ENCODE assay signal across 15 mouse cellular contexts in genomic region chr1:134418414-134418975, GRCm38 (mm10). TPM values are rescaled to one million over a fixed set of nuclear protein-coding genes. Genes with fewer than 3 reads are reported as not detected.
A peak's percentile ranks its signal among the peaks of the same experiment; 100 is the strongest.
DNase-seq lines count a peak whose midpoint lies in the region; ATAC-seq and TF ChIP-seq lines count a peak whose summit lies in the region.
"Had no signal": no experiment of that assay in that cellular context is flagged by ENCODE, and none has a peak within 500 bp of the region (broad histone marks: within the 10 kb centered on the region; RNA-seq: fewer than 3 reads in every experiment).

No protein-coding gene starts in this region.

- H3K9me3 ChIP-seq in heart, embryonic 13.5 days, result no peaks in the 10 kb centered on the region
- H3K9me3 ChIP-seq in ES-Bruce4 (replicated peaks; ENCODE audit: control insufficient read depth, insufficient read depth, low read length, poor library complexity, severe bottlenecking), result no peaks in the 10 kb centered on the region
- no peaks in the 10 kb centered on the region for H3K9me3 ChIP-seq in liver, embryonic 11.5 days (ENCODE audit: control insufficient read depth, low read length)
- H3K9me3 ChIP-seq: midbrain, embryonic 12.5 days; neural tube, embryonic 12.5 days had no signal

- H3K4me3 ChIP-seq in heart, embryonic 13.5 days, result peak overlapping the region; percentile 94; the same call in 1 of the 2 replicates
- H3K4me3 ChIP-seq in ES-Bruce4 (ENCODE audit: low read depth, low read length), result no peak overlapping the region
- H3K4me3 ChIP-seq in liver, embryonic 11.5 days (ENCODE audit: low read depth, low read length), result no peak overlapping the region; the same call in 1 of the 2 replicates
- H3K4me3 ChIP-seq: midbrain, embryonic 12.5 days; neural tube, embryonic 12.5 days had no signal

- no peaks in the 10 kb centered on the region for H3K27me3 ChIP-seq in heart, embryonic 13.5 days (replicated peaks)
- H3K27me3 ChIP-seq in ES-Bruce4 (ENCODE audit: control insufficient read depth, insufficient read depth, low read length, poor library complexity, severe bottlenecking), result no peaks in the 10 kb centered on the region
- H3K27me3 ChIP-seq in liver, embryonic 11.5 days (replicated peaks; ENCODE audit: control insufficient read depth, insufficient read depth, low read length), result no peaks in the 10 kb centered on the region
- H3K27me3 ChIP-seq: midbrain, embryonic 12.5 days; neural tube, embryonic 12.5 days had no signal

- H3K4me2 ChIP-seq in heart, embryonic 13.5 days, result peak overlapping the region; percentile 85
- peak overlapping the region; percentile 87 for H3K4me2 ChIP-seq in liver, embryonic 11.5 days
- H3K4me2 ChIP-seq: midbrain, embryonic 12.5 days had no signal

- no peak for TF ChIP-seq CTCF in ES-Bruce4 (IDR thresholded peaks at IDR 0.05; ENCODE audit: low read depth, low read length)

- no peak for TF ChIP-seq EP300 in ES-Bruce4 (IDR thresholded peaks at IDR 0.05; ENCODE audit: insufficient read depth, low read depth, low read length)

- peaks cover 80% of the 10 kb centered on the region for H3K4me1 ChIP-seq in heart, embryonic 13.5 days
- H3K4me1 ChIP-seq in ES-Bruce4 (ENCODE audit: control insufficient read depth, insufficient read depth, low read length), result peaks cover 6% of the 10 kb centered on the region
- peaks cover 67% of the 10 kb centered on the region for H3K4me1 ChIP-seq in liver, embryonic 11.5 days (replicated peaks; ENCODE audit: control insufficient read depth, insufficient read depth, low read length)

- peak overlapping the region; percentile 65 for H3K9ac ChIP-seq in heart, embryonic 13.5 days
- H3K9ac ChIP-seq in ES-Bruce4 (ENCODE audit: low read depth, poor library complexity, severe bottlenecking), result peak overlapping the region; percentile 31
- no peak overlapping the region for H3K9ac ChIP-seq in liver, embryonic 11.5 days (ENCODE audit: low read depth, low read length)
- H3K9ac ChIP-seq: forebrain, postnatal 0 days; midbrain, embryonic 12.5 days; neural tube, embryonic 12.5 days had no signal

- H3K27ac ChIP-seq in heart, embryonic 13.5 days (replicated peaks), result peak overlapping the region; percentile 76
- peak overlapping the region; percentile 84 for H3K27ac ChIP-seq in ES-Bruce4 (ENCODE audit: insufficient read depth, low read length)
- peak overlapping the region; percentile 42; the same call in 1 of the 2 replicates for H3K27ac ChIP-seq in liver, embryonic 11.5 days (ENCODE audit: low read depth, low read length)
- H3K27ac ChIP-seq: midbrain, embryonic 12.5 days; neural tube, embryonic 12.5 days had no signal

- 56% methylated on average over 2 of the region's 2 CpGs for WGBS in heart, embryonic 13.5 days
- 51% methylated on average over 2 of the region's 2 CpGs for WGBS in liver, embryonic 11.5 days

- no peak for DNase-seq in heart, postnatal 25 days (ENCODE audit: low spot score)
- peak; percentile 38 for DNase-seq in 416B (ENCODE audit: low read depth)
- DNase-seq in liver, embryonic 11.5 days (ENCODE audit: low spot score), result no peak
- DNase-seq in urinary bladder, adult 18-20 months (ENCODE audit: low spot score in 2 of 2), result no peak
- DNase-seq: forebrain, postnatal 0 days; right cerebral cortex, adult 18-20 months had no signal

- no peak for TF ChIP-seq POLR2A in ES-Bruce4 (IDR thresholded peaks at IDR 0.05; ENCODE audit: insufficient read depth, low read length)

- H3K36me3 ChIP-seq in heart, embryonic 13.5 days, result peaks cover 11% of the 10 kb centered on the region
- H3K36me3 ChIP-seq in ES-Bruce4 (ENCODE audit: control insufficient read depth, insufficient read depth, low read length, poor library complexity, severe bottlenecking), result peaks cover 3% of the 10 kb centered on the region; the same call in 1 of the 2 replicates
- peaks cover 4% of the 10 kb centered on the region; the same call in 1 of the 2 replicates for H3K36me3 ChIP-seq in liver, embryonic 11.5 days (ENCODE audit: control insufficient read depth, insufficient read depth, low read length)

- ATAC-seq in heart, embryonic 13.5 days (ENCODE audit: extremely low read depth, insufficient number of reproducible peaks, low FRiP score, low TSS enrichment), result no peak
- no peak for ATAC-seq in liver, embryonic 11.5 days (replicated peaks; ENCODE audit: low FRiP score)
- no peak for ATAC-seq in inflammation-experienced regulatory T-cells, adult 6 months
- ATAC-seq: forebrain, postnatal 0 days; intestine, embryonic 16.5 days had no signal

- intact Hi-C loops in heart, postnatal 25 days (cut with DNase I), result loop anchor here (5.0 kb wide), 1 partner anchor 34 kb away; no protein-coding TSS in a partner anchor

RNA-seq across cellular contexts. Expression of gene Adipor1, which starts 3.3 kb away (rescaled TPM):
- polyA plus RNA-seq in heart, embryonic 13.5 days (2015; fragmentation: Nextera tagmentation; extraction: Ambion mirVana), result 133 and 134 TPM in 2 replicates
- total RNA-seq in heart, postnatal 25 days (2021), result 100 to 1,000 TPM; 140 TPM
- polyA plus RNA-seq in ES-Bruce4 (2011; ENCODE audit: insufficient read depth, insufficient read length, low read depth, missing spikeins), result 118 and 119 TPM in 2 replicates
- 91.7 and 99.2 TPM in 2 replicates for polyA plus RNA-seq in liver, embryonic 11.5 days (2014; fragmentation: Nextera tagmentation; extraction: Ambion mirVana)
- polyA plus RNA-seq in inflammation-experienced regulatory T-cells, adult 6 months (2017; shearing (Covaris generic)), result 10 to 100 TPM; 25.7 to 45.5 (median 33.0) TPM

RNA-seq across cellular contexts. Expression of gene Cyb5r1, which starts 13.1 kb away (rescaled TPM):
- polyA plus RNA-seq in heart, embryonic 13.5 days (2015; fragmentation: Nextera tagmentation; extraction: Ambion mirVana), result 37.8 and 44.7 TPM in 2 replicates
- total RNA-seq in heart, postnatal 25 days (2021), result 10 to 100 TPM; 25.3 to 25.5 TPM
- 70.8 and 81.3 TPM in 2 replicates for polyA plus RNA-seq in ES-Bruce4 (2011; ENCODE audit: insufficient read depth, insufficient read length, low read depth, missing spikeins)
- polyA plus RNA-seq in liver, embryonic 11.5 days (2014; fragmentation: Nextera tagmentation; extraction: Ambion mirVana), result 34.3 and 36.9 TPM in 2 replicates
- 10 to 100 TPM; 15.3 to 29.6 (median 23.0) TPM for polyA plus RNA-seq in inflammation-experienced regulatory T-cells, adult 6 months (2017; shearing (Covaris generic))

RNA-seq across cellular contexts. Expression of gene 4933406M09Rik, which starts 32.8 kb away (rescaled TPM):
- not detected in 2 replicates for polyA plus RNA-seq in heart, embryonic 13.5 days (2015; fragmentation: Nextera tagmentation; extraction: Ambion mirVana)
- total RNA-seq in heart, postnatal 25 days (2021), result not detected
- not detected in 2 replicates for polyA plus RNA-seq in ES-Bruce4 (2011; ENCODE audit: insufficient read depth, insufficient read length, low read depth, missing spikeins)
- not detected in 2 replicates for polyA plus RNA-seq in liver, embryonic 11.5 days (2014; fragmentation: Nextera tagmentation; extraction: Ambion mirVana)
- polyA plus RNA-seq in inflammation-experienced regulatory T-cells, adult 6 months (2017; shearing (Covaris generic)), result not detected
- total RNA-seq: forebrain, postnatal 0 days; granulocyte monocyte progenitor cell, adult 5-6 weeks; layer of hippocampus, adult 18-20 months; left cerebral cortex, postnatal 36 days had no signal
- polyA plus RNA-seq: forebrain, postnatal 0 days; midbrain, embryonic 12.5 days; neural tube, embryonic 12.5 days had no signal

RNA-seq across cellular contexts. Expression of gene Klhl12, which starts 36.8 kb away (rescaled TPM):
- 15.9 and 19.9 TPM in 2 replicates for polyA plus RNA-seq in heart, embryonic 13.5 days (2015; fragmentation: Nextera tagmentation; extraction: Ambion mirVana)
- 10 to 100 TPM; 19.1 to 20.5 TPM for total RNA-seq in heart, postnatal 25 days (2021)
- polyA plus RNA-seq in ES-Bruce4 (2011; ENCODE audit: insufficient read depth, insufficient read length, low read depth, missing spikeins), result 42.9 and 46.5 TPM in 2 replicates
- 44.5 and 46.0 TPM in 2 replicates for polyA plus RNA-seq in liver, embryonic 11.5 days (2014; fragmentation: Nextera tagmentation; extraction: Ambion mirVana)
- 10 to 100 TPM in 2 of 3 experiments, 1 to 10 TPM in 1; 8.7 to 15.5 (median 12.7) TPM for polyA plus RNA-seq in inflammation-experienced regulatory T-cells, adult 6 months (2017; shearing (Covaris generic))

RNA-seq across cellular contexts. Expression of gene Tmem183a, which starts 56.7 kb away (rescaled TPM):
- 54.0 and 63.0 TPM in 2 replicates for polyA plus RNA-seq in heart, embryonic 13.5 days (2015; fragmentation: Nextera tagmentation; extraction: Ambion mirVana)
- total RNA-seq in heart, postnatal 25 days (2021), result 10 to 100 TPM; 19.4 to 19.8 TPM
- 105 and 110 TPM in 2 replicates for polyA plus RNA-seq in ES-Bruce4 (2011; ENCODE audit: insufficient read depth, insufficient read length, low read depth, missing spikeins)
- polyA plus RNA-seq in liver, embryonic 11.5 days (2014; fragmentation: Nextera tagmentation; extraction: Ambion mirVana), result 95.6 and 101 TPM in 2 replicates
- polyA plus RNA-seq in inflammation-experienced regulatory T-cells, adult 6 months (2017; shearing (Covaris generic)), result 10 to 100 TPM; 25.8 to 26.9 (median 26.6) TPM
